Mouse (Mus musculus): Measurements from ENCODE around the gene Clec4a2.
"Not testable (repeated sequence)": the region's sequence is repeated elsewhere in the genome, so short reads cannot be mapped to it uniquely, and the experiment has no call there.

Clec4a2 gene

GRCm38 (mm10) chr6:123106128-123106527, at the start of gene Clec4a2:
Gene Clec4a2 (plus strand): TSS chr6:123106428.
- not testable (repeated sequence) for DNase-seq (ENCODE audit: extremely low read depth, insufficient read length, low spot score)

- no peak for DNase-seq (ENCODE audit: extremely low read depth, insufficient read length, low spot score)
Observed at GRCm38 (mm10) chr6:123095125-123095843, 10.9 kb upstream of the Clec4a2 start.

GRCm38 (mm10) chr6:123123195-123123594, 17.0 kb downstream of the Clec4a2 start:
- no peak for DNase-seq (ENCODE audit: extremely low read depth, insufficient read length, low spot score)

GRCm38 (mm10) chr6:123127173-123127572, 20.9 kb downstream of the Clec4a2 start:
- DNase-seq (ENCODE audit: extremely low read depth, insufficient read length, low spot score) = no peak

- not testable (repeated sequence) for DNase-seq (ENCODE audit: extremely low read depth, insufficient read length, low spot score)
Observed at GRCm38 (mm10) chr6:123137766-123138526, 31.7 kb downstream of the Clec4a2 start.

- no peak for DNase-seq (ENCODE audit: extremely low read depth, insufficient read length, low spot score)
Observed at GRCm38 (mm10) chr6:123170106-123170505, 63.9 kb downstream of the Clec4a2 start.

GRCm38 (mm10) chr6:123171040-123171439, 64.8 kb downstream of the Clec4a2 start:
- DNase-seq (ENCODE audit: extremely low read depth, insufficient read length, low spot score) = no peak

GRCm38 (mm10) chr6:123172593-123172992, 66.4 kb downstream of the Clec4a2 start, which contains the start of gene Clec4b2:
Gene Clec4b2 (plus strand): TSS chr6:123172893.
- DNase-seq (ENCODE audit: extremely low read depth, insufficient read length, low spot score) = no peak

GRCm38 (mm10) chr6:123175549-123175948, 69.3 kb downstream of the Clec4a2 start:
- no peak for DNase-seq (ENCODE audit: extremely low read depth, insufficient read length, low spot score)

GRCm38 (mm10) chr6:123184862-123185261, 78.6 kb downstream of the Clec4a2 start:
- DNase-seq (ENCODE audit: extremely low read depth, insufficient read length, low spot score) = not testable (repeated sequence)

Measured in 3134 (cell line).